Mouse (Mus musculus): ENCODE data around the gene Trip10.

The Trip10 gene

DNA sequence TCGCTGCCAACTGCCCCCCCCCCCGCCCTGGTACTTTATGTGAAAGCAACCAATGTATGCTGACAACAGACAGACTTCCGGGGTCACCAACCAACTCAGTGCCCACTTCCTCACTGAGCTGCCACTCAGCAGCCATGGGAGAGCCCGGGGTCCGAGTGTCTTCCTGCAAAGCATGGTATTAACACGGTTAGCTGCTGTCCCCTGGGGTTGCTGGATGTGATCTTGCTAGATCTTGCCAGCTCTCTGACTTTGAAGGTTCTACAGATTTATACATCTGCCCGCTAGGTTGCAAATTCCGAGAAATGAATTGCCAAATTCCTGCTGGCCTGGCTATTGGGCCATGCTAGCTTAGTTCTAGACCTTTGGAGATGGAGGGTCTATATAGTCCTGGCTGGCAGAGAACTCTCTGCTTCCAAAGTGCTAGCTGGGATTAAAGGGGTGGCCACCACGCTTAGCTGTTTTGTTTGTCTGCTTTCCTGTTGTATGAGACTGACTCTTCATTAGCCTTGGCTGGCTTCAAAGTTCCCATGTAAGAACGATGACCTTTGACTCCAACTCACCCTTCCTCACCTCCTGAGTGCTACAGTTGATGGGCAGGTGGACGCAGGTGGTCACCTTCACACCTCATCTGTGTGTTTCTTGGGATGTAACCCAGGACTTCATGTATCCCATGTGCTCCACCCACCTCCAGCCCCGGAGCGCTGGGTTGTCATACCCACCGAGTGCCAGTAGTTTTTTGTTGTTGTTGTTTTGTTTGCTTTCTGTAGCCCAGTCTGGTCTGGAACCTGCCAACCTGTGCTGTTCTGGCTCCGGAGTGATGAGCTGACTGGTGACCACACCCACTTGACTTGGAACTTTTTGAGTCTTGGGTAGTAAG lies 19.2 kb upstream of the Trip10 start:
- no peak for TF ChIP-seq GATA4 (IDR thresholded peaks at IDR 0.05; ENCODE audit: insufficient replicate concordance, low read length)

- TF ChIP-seq GATA4 (IDR thresholded peaks at IDR 0.05; ENCODE audit: insufficient replicate concordance, low read length) = no peak
These were observed 18.5 kb upstream of the Trip10 start for GRCm38 (mm10) chr17:57230728-57231125.

GRCm38 (mm10) chr17:57231321-57231771 lies 17.9 kb upstream of the Trip10 start:
- TF ChIP-seq GATA4 (IDR thresholded peaks at IDR 0.05; ENCODE audit: insufficient replicate concordance, low read length) = no peak

DNA sequence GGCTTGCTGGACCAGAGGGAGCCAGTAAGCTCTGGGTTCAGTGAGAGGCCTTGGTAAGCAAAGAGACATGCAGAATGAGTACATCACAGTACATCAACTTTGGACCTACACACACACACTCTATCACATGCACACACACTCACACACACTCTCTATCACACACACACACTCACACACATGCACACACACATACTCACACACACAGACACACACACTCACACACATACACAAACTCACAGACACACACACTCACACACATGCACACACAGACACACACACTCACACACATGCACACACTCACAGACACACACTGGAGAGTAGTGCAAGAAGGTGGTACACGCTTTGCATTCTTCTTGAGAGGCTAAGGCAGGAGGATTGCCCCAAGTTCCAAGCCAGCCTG lies 17.1 kb upstream of the Trip10 start:
- TF ChIP-seq GATA4 (IDR thresholded peaks at IDR 0.05; ENCODE audit: insufficient replicate concordance, low read length) = no peak

DNA sequence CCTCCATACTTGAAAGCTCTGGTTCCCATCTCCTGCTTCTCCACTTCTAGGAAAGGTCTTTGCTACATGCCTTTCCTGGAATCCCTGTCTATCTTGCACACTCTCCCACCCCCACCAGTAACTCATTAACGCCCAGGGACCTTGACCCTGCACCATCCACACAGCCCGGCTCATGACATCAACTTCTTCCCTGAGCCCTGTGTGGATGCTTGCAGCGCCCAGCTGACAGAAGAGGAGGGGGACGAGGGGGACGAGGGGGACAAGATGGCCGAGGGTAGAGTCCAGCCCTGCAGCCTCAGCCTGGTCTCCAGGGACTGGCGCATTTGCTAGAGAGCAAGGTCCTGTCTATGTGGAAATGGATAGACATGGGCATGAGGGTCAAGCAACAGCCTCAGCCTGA lies 16.2 kb upstream of the Trip10 start:
- TF ChIP-seq GATA4 (IDR thresholded peaks at IDR 0.05; ENCODE audit: insufficient replicate concordance, low read length) = no peak

GRCm38 (mm10) chr17:57234254-57234928 lies 14.9 kb upstream of the Trip10 start:
- no peak for TF ChIP-seq GATA4 (IDR thresholded peaks at IDR 0.05; ENCODE audit: insufficient replicate concordance, low read length)

- TF ChIP-seq GATA4 (IDR thresholded peaks at IDR 0.05; ENCODE audit: insufficient replicate concordance, low read length) = no peak
These were observed 13.5 kb upstream of the Trip10 start for GRCm38 (mm10) chr17:57235803-57236202.

DNA sequence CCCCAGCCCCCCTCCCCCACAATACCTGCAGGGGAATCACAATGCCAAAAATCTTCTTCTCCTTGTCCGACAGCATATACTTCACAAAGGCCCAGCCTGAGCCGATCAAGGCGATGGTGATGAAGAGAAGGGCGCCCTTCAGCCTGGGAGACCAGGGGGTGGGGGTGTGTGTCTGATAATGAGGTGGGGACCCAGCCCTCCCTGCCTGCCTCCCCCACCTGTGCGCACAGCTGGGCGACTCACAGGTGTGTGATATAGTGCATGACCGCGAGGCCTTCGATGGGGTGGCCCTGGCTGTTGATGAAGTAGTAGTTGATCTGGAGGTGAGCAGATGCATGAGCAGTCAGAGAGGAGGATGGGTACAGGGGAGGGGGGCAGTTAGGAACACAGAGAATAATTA lies 12.1 kb upstream of the Trip10 start:
- TF ChIP-seq GATA4 (IDR thresholded peaks at IDR 0.05; ENCODE audit: insufficient replicate concordance, low read length) = no peak

- TF ChIP-seq GATA4 (IDR thresholded peaks at IDR 0.05; ENCODE audit: insufficient replicate concordance, low read length) = no peak
These were observed 5.4 kb upstream of the Trip10 start for GRCm38 (mm10) chr17:57243650-57244370.

DNA sequence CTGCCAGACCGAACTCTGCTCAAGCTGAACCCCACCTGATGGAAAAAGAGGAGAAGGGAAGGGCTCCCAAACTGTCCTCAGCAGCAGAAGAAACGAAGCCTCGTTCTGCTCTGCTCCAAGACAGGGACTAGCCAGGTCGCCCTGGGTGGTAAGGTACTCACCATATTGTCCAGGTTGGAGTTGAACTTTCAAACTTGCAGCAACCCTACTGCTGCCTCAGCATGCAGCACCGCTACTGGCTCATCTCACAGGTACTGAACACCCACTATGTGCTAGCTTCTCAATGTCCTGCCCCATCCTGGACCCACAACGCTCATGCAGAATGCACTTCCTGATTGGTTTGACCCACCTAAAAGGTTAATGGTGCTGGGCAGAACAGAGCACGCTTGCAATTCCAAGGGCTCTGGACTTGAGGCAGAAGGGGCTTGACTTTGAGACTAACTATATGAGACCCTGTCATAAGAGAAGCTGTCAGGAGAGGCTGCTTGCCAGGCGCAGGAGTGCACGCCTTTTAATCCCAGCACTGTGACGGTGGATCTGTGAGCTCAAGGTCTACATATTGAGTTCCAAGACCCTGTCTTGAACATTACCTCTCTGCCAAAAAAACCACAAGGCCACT lies 3.8 kb upstream of the Trip10 start:
- no peak for TF ChIP-seq GATA4 (IDR thresholded peaks at IDR 0.05; ENCODE audit: insufficient replicate concordance, low read length)

DNA sequence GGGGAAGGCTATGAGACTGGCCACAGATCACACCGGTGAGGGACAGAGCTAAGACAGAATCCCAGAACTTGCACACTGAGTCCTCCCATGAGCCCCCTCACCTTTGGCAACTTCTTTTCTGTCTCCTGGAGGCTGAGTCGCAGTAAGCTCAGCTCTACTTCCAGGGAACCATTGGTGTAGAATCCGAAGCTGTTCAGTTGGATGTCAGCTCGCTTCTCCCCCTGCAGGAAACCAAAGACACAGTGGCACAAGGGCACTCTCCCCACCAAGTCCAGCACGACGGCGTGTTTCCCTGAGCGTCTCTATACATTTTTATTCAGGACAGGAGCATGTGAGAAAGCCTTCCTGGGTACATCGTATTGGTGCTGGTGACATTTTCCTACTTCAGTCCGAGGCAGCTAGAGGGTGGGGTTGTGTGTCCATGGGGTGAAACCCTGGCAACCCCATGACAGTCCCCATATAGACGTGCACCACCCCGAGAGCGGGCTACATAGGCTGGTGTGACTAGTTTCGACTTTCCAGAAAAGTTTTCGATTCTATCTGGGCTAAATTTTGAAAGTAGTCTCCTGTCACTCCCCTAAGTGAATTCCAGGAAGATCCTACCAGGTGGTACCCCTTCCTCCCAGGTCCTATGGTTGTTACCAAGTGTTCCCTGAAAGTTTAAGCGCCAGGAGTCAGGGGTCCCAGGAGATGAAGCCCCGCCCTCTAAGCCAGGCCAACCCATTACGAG lies 2.4 kb upstream of the Trip10 start:
- TF ChIP-seq GATA4 (IDR thresholded peaks at IDR 0.05; ENCODE audit: insufficient replicate concordance, low read length) = no peak

DNA sequence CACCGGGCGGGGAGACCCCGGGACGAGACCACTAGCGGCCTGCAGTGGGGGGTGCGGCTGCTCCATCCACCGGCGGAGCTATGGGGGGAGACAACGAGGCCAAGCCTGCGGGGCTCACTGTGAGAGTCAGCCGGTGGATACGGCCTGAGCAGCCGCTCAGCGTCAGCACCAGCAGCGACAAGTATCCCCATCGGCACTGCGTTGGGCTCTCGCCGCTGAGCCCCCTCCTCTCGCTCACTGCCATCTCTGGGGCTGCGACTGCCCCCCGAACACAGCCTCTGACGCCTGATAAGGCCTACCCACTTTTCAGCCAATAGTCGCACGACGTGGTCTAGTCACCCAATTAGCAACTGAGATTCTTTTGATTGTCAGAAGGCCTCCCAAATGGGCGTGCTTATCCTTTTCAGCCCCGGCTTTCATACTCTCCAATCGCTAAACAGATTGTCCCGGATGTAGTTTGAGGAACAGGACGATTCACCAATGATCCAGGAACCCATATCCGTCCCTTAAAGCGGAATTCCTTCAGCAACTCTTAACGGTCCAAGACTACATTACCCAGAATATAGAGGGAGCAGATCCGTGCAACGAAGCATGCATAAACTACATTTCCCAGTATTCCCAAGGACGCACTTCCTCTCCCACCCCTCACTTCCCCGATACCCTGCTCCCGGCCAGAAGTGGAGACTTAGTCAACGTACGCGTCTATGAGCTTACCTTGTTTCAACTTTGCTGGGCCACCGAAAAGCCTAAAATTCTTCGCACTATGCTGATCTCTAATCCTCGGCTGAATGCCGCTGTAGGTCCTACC lies 1.7 kb upstream of the Trip10 start:
- TF ChIP-seq GATA4 (IDR thresholded peaks at IDR 0.05; ENCODE audit: insufficient replicate concordance, low read length) = peak; percentile 83; the same call in 1 of the 2 replicates

- TF ChIP-seq GATA4 (IDR thresholded peaks at IDR 0.05; ENCODE audit: insufficient replicate concordance, low read length) = no peak
These were observed 1.0 kb upstream of the Trip10 start, which contains the start of gene Gpr108 for GRCm38 (mm10) chr17:57248201-57248699. Gene Gpr108, minus strand, starts transcription at chr17:57248446.
